Mouse (Mus musculus): ENCODE results near the gene Vcl. TPM values are rescaled to one million over a fixed set of nuclear protein-coding genes. Genes with fewer than 3 reads are reported as not detected.
A peak's percentile ranks its signal among the peaks of the same experiment; 100 is the strongest.

Vcl gene
- total RNA-seq, 4 experiments from 2014 or later: 62.2 to 64.9 (median 63.9) TPM

DNA sequence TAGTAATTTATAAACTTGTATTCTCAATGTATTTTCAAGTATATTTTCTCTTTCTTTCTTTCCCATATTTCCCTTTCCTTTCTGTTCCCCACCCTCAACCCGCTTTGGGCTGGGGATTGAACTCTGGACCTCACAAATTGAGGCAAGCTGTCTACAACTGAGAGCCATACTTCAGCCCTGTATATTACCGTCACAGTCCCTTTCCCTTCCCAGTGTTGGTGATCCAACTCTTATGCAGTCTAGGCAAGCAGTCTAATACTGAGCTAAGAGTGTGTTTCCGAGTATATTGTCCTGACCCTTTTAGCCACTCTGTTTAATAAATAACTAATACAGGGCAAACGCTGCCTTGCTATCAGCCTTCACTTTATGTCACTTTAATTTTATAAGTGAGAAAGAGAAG, 70.4 kb downstream of the Vcl start:
- no peak for DNase-seq (ENCODE audit: low spot score in 2 of 2)

DNA sequence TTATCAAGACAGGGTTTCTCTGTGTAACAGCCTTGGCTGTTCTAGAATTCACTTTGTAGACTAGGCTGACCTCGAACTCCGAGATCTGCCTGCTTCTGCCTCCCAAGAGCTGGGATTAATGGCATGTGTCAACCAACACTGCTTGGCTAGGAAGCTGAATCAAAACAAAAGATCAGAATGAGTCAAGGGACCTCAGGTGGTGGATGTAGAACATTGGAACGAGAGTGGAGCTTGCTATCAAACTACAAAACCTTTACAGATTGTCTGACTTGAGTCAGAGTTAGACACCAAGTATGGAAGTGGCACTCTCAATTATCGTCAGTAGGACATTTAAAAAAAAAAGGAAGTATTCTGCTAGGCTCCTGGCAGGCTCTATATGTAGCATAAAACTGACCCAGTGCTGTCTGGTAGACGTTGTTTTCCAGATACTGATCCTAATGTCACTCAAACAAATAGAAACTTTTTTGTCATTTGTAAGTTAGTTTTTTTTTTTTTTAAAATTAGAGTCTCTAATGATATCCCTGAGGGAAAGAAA, 84.7 kb downstream of the Vcl start:
- no peak for DNase-seq (ENCODE audit: low spot score in 2 of 2)

DNA sequence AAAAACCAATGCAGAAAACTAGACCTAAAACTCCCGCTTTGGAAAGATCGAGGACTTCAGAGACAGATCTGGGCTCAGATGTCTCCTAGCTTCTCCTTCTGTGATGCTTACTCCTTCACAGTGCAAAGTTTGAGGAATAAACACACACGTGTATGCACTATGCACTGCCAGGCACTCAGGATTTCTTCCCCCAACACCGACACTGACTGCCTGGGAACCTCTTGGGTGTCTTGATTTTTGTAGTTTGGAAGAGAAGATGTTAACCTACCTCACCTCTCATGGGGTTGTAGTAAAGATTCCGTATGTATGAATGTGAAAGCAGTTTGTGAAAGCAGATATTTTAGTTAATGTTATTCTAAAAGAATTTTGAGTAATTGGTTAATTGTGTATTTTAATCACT, 88.7 kb downstream of the Vcl start:
- DNase-seq (ENCODE audit: low spot score in 2 of 2): no peak

DNA sequence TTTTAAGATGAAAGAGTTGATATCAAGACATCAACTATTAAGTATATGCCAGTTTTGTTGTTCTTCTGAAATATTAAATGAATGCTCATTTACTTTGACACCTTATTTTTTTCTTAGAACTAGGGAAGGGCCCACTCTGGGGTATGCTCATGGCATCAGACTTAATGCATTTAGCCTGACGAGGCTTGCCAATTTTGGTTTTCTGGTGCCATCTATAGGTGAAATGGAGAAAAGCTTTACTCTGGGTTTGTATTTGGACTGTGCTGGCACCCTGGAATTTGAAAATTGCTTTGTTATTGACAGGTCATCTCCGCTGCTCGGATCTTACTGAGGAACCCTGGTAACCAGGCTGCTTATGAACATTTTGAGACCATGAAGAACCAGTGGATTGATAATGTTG, 89.8 kb downstream of the Vcl start:
- no peak for DNase-seq (ENCODE audit: low spot score in 2 of 2)

DNA sequence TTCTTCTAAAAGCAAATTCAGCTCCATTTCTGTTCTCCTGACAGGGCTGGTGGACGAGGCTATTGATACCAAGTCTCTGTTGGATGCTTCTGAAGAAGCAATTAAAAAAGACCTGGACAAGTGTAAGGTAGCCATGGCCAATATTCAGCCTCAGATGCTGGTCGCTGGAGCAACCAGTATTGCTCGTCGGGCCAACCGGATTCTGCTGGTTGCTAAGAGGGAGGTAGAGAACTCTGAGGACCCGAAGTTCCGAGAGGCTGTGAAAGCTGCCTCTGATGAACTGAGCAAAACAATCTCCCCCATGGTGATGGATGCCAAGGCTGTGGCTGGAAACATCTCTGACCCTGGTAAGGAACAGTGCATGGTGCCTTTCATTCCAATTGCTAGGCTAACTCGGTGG, 91.2 kb downstream of the Vcl start:
- no peak for DNase-seq (ENCODE audit: low spot score in 2 of 2)

DNA sequence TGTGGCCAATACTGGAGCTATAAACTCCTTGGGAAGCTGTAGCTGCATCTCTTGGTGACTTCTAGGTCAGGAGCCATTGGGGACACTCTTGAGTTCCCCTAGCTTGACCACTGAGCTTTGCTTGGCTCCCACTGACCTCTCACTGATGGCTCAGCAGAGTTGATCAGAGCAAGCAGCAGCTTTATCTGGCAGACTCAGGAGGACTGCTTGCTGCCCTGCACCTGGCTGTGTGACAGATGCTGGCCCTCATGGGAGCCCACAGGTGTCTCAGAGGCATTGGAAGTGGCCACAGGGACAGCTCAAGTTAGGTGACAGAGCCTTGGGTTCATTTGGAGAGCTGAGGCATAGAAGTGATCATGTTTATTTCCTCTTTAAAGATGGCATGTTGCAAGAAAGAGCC, 98.3 kb downstream of the Vcl start:
- no peak for DNase-seq (ENCODE audit: low spot score in 2 of 2)

DNA sequence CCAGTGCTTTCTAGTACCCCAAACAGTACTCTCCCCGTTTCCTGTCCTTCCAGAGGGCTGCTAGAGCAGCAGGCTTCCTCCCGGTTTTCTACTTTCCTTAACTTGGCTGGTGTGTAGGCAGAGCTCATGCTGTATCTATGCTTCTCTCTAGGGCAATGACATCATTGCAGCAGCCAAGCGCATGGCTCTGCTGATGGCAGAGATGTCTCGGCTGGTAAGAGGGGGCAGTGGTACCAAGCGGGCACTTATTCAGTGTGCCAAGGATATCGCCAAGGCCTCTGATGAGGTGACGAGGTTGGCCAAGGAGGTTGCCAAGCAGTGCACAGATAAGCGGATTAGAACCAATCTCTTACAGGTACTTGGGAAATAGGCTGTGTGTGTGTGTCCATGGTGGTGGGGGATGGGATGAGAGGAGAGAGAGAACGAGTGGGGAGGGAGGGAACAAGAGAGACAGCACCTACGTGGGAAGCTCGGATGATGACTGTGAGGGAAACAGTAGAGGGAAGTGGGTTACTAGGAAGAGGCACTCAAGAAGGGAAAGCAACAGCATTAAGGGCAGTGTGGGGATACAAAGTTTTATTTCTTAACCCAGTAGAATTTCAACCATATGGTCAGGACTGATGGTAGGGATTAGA, 99.9 kb downstream of the Vcl start:
- no peak for DNase-seq (ENCODE audit: low spot score in 2 of 2)

DNA sequence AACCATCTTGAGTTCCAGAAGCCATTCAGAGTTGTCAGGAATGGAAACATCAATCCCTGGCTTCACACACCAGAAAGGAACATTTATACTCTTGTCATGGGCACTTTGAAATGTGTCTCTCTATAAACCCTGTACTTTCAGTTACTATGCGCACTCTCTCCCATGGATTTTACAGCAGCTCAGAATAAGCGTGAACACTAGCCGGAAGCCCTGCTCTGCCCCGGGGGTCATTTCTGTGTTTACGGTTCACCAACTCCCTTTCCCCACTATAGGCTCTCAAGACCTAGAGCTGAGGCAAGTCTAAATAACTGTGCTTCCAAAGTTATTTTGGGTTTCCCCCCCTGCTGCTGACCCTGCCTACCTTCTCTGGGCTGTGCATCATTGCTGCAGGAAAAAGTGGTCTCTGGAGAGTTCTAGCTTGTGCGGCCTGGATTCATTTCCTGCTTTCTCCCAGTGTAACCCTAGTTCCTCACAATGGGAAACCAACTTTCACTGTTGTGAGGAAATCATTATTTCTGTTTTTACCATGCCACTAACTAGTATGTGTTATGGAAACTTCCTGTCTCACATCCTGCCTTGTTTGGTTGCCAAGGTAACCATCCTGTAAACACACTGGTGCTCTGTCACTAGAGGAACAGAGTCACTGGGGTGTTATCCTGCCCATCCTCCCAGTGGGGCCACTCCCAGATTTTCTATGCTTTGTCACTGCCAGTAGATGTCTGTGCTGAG, 102.7 kb downstream of the Vcl start:
- DNase-seq (ENCODE audit: low spot score in 2 of 2): peak in 1 of 2 experiments; percentile 26

DNA sequence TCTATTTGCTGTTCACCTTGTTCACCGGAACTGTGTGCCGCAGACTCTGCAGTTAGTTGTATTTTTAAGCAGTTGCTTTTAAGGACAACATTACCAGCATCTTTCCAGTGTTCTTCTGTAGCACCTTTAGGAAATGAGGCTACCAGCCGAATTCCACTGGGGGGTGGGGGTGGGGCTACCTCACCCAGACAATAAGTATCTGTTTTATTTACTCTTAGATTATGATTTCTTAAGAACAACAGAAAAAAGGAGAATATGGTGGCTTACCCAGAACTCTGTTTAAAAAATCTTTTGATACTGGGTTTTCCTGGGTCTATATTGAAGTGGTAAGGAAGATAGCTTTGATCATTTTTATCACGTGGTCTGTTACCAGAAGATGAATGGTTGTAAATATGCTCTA, 105.1 kb downstream of the Vcl start:
- no peak for DNase-seq (ENCODE audit: low spot score in 2 of 2)

DNA sequence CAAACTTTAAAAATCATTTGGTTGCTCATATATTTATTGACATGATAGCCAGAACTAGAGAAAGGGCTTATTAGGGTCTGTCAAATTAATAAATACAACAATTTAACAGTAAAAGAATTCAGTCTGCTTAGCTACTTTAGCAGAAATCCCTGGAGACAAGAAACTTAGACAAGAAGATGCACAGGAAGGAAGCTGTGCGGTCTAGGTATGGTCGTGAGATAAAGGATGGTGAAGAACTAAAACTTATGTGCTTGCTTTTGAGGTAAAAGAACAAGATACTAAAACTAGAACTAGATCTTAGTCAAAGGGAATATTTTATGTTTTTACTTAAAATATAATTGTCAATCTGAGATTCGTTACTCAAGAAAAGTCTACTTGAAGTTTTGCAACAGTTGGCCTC, 105.6 kb downstream of the Vcl start:
- no peak for DNase-seq (ENCODE audit: low spot score in 2 of 2)

DNA sequence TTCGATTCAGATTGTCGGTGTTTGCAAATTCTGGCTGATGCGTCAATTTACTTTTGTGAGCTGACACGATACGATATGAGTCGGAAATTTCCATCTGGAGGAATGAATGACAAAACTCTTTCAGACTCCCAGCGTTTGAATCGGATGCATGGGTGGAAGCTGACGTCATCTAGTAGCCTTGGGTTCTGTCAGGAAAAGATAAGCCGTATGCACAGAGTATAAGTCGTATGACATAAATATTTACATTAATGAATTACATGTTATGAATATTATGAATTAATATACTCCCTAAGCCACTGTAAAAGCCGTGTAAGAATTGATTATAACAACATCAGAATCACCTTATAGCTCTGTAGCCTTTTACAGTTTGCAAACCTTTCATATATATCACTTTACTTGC, 109.9 kb downstream of the Vcl start:
- no peak for DNase-seq (ENCODE audit: low spot score in 2 of 2)

DNA sequence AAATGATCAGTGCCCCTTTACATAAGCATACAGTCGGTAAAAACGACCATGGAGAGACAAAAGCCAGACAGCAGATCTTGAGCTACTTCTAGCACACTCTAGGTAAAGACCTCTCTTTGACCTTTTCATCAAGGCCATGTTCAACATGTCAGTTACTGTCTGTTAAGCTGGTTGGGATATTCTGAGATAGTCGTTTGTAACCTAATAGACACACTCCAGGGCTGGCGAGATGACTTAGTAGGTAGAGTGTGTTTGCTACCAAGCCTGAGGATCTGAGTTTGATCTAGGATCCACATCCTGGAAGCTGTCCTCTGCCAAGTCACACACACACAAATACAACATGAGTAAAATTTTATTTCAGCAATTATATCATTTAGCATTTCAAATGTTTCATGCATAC, 110.4 kb downstream of the Vcl start:
- no peak for DNase-seq (ENCODE audit: low spot score in 2 of 2)

DNA sequence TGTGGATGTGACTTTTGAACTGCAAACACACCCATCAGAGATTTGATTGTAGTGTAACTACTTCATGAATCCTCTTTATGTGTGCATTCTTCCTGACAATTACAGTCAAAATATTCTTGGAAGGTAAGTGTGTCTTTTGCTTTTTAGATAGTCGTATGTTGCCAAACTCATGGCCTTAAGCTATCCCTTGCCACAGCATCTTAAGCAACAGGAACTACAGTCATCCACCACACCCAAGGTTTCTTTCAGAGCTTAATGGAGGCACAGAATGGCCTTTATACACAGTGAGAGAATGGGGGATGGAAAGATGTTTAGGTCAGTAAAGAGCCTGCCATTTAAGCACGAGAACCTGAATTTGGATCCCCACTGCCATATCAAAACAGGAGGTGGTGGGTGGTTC, 118.6 kb downstream of the Vcl start:
- no peak for DNase-seq (ENCODE audit: low spot score in 2 of 2)

DNA sequence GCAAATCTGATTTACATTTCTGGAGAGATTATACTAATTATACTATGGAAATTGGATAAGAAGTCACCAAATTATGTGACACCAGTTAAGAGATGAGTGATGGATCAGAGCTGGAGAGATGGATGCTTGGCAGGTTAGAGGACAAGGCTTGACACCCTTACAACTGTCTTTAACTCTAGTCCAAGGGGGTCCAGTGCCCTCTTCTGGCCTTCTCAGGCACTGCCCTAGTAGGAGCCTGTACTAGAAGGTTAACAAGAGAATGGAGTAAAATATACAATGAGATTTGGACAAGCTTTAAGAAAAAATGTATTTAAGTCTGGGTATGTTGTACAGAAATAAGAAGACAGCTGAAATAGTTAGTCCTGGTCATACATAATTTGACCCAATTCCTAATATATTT, 119.7 kb downstream of the Vcl start:
- peak in 1 of 2 experiments; percentile 42 for DNase-seq (ENCODE audit: low spot score in 2 of 2)

DNA sequence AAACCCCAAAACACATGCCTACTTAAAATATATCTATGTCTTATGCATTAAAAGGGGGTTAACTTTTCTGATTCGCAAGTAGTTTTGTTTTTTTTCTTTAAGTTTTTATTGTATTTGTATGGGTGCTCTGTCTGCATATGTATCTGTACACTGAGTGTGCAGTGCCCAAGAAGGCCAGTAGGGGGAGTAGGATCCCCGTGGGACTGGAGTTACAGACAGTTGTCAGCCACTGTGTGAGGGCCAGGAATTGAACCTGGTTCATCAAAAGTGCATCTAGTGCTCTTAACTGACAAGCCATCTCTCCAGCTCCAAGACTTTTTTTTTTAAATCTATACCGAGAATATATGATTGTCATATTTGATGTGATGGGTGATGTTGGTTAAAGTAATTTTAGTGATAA, 121.5 kb downstream of the Vcl start:
- DNase-seq (ENCODE audit: low spot score in 2 of 2): no peak

DNA sequence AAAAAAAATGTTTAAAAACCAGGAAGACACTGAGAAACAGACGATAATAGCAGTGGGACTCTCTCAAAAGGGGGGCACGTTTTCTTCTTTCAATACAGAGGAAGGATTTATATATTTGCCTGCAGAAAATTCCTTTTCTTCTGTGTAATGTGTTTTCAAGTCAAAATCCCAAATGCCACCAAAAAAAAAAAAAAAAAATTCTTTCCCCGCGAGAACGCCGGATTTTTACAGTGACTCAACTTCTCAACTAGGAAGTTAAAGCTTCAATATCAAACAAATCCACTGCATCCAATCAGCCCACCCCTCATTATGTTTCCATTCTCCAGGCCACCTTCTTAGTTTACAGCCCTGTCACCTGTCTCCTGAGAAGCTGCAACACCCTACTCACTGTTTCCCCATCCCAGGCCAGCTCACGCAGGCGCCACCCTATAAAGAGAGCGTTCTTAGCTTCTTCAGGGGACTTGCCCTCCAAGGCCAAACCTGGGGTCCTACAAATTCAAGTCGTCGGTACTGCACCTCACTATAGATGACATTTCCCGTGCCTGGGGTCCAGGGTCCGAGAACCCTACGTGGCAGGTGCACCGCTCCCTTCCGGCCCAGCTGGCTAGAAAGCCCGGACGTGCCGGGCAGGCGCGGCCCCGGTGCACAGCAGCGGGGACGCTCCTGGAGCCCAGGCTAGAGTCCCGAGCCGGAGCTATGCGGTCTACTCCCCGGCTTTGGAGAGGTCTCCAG, 122.3 kb downstream of the Vcl start:
- DNase-seq (ENCODE audit: low spot score in 2 of 2): no peak

DNA sequence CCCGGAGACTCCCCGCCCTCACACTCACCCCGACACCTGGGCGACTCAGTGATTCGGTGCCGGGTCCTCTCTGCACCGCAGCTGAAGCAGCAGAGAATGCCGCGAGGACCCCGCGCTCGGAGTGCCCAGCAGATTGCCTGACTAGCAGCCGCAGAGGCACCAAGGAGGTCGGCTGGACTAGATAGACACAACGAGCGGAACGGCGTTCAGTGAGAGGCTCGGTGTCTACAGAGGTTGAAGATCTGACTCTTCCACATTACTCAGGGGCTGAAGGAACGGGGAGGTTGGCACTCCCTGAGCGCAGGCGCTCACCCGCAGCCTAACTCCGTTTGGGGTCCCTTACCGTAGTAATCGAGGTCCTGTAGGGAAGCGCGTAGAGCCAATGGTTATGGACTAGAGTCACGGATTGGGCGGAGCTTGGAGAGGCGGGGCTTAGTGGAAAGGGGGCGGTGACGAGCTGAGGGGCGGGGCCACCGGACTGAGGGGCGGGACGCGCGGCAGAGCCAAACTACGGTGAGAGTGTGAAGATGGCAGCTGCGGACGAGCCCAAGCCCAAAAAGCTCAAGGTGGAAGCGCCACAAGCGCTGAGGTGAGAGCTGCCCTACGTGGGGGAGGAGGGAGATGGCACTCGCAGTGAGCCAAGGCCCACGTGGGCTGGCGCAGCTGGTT, 123.0 kb downstream of the Vcl start, which contains the start of the genes Ap3m1 and Adk:
Gene Ap3m1, minus strand, starts transcription at position 397 of the 669 bp plus-strand sequence.
Gene Adk, plus strand, starts transcription at position 463 of the 669 bp plus-strand sequence.
- DNase-seq (ENCODE audit: low spot score in 2 of 2): peak; percentile 86 to 88

DNA sequence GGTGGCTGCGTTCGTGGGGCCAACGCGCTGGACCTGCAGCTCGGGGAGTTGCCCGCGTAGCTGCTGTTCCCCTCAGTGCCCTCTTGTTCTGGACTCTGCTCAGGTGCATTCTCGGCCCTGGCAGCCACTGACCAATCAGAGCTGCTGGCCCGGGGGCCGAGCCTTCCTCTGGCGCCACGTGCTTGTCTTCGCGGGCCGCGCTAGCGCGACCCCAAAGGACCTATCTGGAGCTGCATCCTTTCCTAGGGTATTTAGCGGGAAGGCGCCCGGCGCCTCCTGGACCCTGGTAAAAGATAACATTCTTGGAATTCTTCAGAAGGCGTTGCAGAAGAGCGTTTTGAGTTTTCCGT, 123.6 kb downstream of the Vcl start:
- peak; percentile 60 to 74 for DNase-seq (ENCODE audit: low spot score in 2 of 2)

DNA sequence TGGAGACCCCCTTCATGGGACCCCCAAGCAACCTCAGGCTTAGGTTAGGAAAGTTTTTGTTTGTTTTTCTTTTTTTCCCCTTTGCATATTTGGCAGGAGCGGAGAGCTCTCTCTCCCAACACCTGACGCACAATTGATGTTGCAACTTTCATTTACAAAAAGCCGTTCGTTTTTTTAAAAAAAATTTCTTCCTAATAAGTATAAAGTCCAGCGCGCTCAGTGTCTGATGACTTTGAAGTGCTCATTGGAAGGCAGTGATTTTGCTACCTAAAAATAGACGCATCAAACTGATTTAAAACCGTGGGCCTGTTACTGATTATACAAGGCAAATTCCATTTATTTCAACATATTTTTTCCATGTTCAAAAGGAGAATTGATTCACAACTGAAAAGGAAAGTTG, 124.0 kb downstream of the Vcl start:
- no peak for DNase-seq (ENCODE audit: low spot score in 2 of 2)

DNA sequence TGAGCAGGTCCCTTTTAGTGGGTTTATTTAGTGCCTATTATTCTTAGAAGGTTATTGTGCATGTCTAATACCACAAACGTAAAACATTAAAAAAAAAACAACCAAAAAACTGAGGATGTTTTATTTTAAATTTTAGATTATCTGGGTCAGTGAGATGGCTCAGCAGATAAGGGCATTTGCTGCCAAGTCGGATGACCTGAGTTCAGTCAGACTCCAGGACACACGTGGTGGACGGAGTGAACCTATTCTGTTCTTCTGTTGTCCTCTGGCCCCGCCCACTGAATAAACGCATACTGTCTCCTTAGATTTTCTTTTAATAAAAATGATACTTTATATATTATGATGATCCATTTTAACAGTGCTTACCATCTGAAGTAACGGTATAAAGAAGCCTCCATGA, 124.4 kb downstream of the Vcl start:
- no peak for DNase-seq (ENCODE audit: low spot score in 2 of 2)

DNA sequence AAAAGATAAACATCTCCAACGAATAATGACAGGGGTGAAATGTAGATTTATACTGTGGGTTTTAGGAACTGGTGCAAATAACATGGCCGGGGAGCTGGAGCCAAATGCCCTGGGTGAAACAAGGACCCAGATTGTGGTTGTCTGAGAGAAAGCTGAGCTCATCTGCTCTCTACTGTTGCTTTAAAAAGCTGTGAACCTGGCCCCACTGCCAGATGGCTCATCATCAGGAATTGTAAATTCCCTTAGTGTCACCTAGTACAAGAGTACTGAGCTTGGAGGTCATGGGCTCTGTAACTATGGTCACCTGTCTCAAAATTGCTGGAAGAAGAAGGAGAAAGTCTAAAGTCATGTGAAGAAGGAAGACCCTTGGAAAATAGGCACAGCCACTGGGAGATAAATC, 129.8 kb downstream of the Vcl start:
- peak in 1 of 2 experiments; percentile 22 for DNase-seq (ENCODE audit: low spot score in 2 of 2)
